Mouse (Mus musculus) forebrain, embryonic 14.5 days (tissue): ENCODE measurements around the gene Aldoart1. TPM values are rescaled to one million over a fixed set of nuclear protein-coding genes. Genes with fewer than 3 reads are reported as not detected.

Experiments used
- ATAC-seq: fragments of 200-750 bp; cut with Nextera tagmentation; 2 replicates; pipeline ENCODE4 v1.8.0; 2017; ENCODE audit warnings: mild to moderate bottlenecking, moderate library complexity
- DNase-seq: peaks from one replicate; pipeline ENCODE4 v3.0.0-alpha.2; 2015; ENCODE audit warnings: low spot score
- H3K27ac ChIP-seq: fragments of 300-500 bp; sonication (generic); 2 replicates; pipeline ENCODE4 v1.5.1; 2014; ENCODE audit warnings: low read depth, mild to moderate bottlenecking, control low read depth, low read length, moderate library complexity
- H3K27me3 ChIP-seq: fragments of 300-500 bp; sonication (generic); replicated peaks from 2 replicates; pipeline ENCODE4 v1.6.1; 2014; ENCODE audit warnings: low read length, control low read depth, mixed read lengths; ENCODE audit not compliant: control insufficient read depth, insufficient read depth
- H3K36me3 ChIP-seq: fragments of 300-500 bp; sonication (generic); 2 replicates; pipeline ENCODE4 v1.6.1; 2014; ENCODE audit warnings: low read length, control low read depth; ENCODE audit not compliant: control insufficient read depth, insufficient read depth
- H3K4me1 ChIP-seq: fragments of 300-500 bp; sonication (generic); 2 replicates; pipeline ENCODE4 v1.6.1; 2014; ENCODE audit warnings: antibody characterized with exemption, low read length, control low read depth; ENCODE audit not compliant: control insufficient read depth, insufficient read depth
- H3K4me2 ChIP-seq: fragments of 300-500 bp; sonication (generic); 2 replicates; pipeline ENCODE4 v1.6.1; 2014; ENCODE audit warnings: mild to moderate bottlenecking, control low read depth, low read length
- H3K4me3 ChIP-seq: fragments of 300-500 bp; sonication (generic); 2 replicates; pipeline ENCODE4 v1.5.1; 2014; ENCODE audit warnings: low read depth, low read length, control low read depth
- H3K9ac ChIP-seq: fragments of 300-500 bp; sonication (generic); 2 replicates; pipeline ENCODE4 v1.6.1; 2014; ENCODE audit warnings: mild to moderate bottlenecking, low read length, control low read depth, moderate library complexity
- H3K9me3 ChIP-seq: fragments of 300-500 bp; sonication (generic); replicated peaks from 2 replicates; pipeline ENCODE4 v1.6.1; 2016; ENCODE audit warnings: low read length, control low read depth, mixed read lengths; ENCODE audit not compliant: control insufficient read depth
- WGBS: fragments of 180-500 bp; shearing (Covaris S2); extraction: QIAGEN DNeasy Blood & Tissue Kit; methylation state at CpG from one replicate; pipeline ENCODE4 v1.1.7; 2014; 5-methylcytosine and 5-hydroxymethylcytosine counted together
- polyA plus RNA-seq: library from polyadenylated mRNA; unstranded; fragments of >200 nt; fragmentation: Nextera tagmentation; extraction: Ambion mirVana; gene quantifications from 2 replicates; pipeline ENCODE4 v1.2.1, GENCODE M21; 2014

Gene Aldoart1
- 0.08 TPM in 1 of 2 replicates, not detected in the other for polyA plus RNA-seq

DNA sequence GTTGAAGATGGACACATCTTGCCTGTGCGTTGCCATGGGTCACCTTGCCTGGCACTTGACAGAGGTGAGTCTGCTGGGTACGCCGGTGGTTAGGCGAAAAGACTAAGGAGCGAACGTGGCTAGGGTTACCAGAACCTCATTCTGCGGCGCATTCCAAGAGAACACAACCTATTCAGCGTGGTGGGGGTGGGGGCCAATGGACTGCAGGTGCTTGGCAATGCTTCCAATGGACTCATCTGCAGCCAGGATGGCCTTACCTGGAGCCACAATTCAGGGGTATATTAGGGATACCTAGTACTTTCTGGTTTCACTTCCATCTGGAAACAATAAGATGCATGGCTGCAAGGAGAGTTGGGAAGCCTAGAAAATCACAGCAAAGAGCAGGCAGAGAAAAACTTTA lies at the start of gene Aldoart1:
Aldoart1 (minus strand) TSS at position 101 of the 400 bp plus-strand sequence.
- H3K27ac ChIP-seq: no peak within 1 kb of the TSS
- H3K36me3 ChIP-seq: no peaks in the 10 kb centered on the region
- H3K9me3 ChIP-seq: no peaks in the 10 kb centered on the region
- no peak within 1 kb of the TSS for H3K9ac ChIP-seq
- no peak within 1 kb of the TSS for H3K4me2 ChIP-seq
- ATAC-seq (no peak), DNase-seq (no peak)
- H3K4me1 ChIP-seq: no peaks in the 10 kb centered on the region
- 93% methylated on average over 9 of the region's 9 CpGs for WGBS
- no peaks in the 10 kb centered on the region for H3K27me3 ChIP-seq
- H3K4me3 ChIP-seq: no peak within 1 kb of the TSS

DNA sequence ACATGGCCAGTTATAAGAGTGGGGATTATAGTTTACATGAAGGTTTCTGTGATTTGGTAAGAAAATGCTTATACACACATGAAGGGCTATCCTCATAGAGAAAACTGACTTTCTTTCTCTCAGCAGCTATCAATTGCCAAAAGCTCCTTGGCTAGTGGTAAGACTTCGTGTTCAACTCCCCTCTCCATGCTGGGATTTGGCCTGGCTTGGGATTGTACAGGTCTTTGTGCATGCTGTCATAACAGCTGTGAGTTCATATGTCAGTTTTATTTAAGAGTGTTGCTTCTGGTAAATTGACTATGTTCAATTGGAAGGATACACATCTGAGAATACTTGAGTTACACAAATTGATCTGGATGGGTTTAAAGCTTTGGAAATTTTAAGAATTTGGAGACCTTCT lies 49.1 kb upstream of the Aldoart1 start:
- H3K4me1 ChIP-seq: no peaks in the 10 kb centered on the region
- H3K27me3 ChIP-seq: no peaks in the 10 kb centered on the region
- 61% methylated on average over 1 of the region's 1 CpGs for WGBS

DNA sequence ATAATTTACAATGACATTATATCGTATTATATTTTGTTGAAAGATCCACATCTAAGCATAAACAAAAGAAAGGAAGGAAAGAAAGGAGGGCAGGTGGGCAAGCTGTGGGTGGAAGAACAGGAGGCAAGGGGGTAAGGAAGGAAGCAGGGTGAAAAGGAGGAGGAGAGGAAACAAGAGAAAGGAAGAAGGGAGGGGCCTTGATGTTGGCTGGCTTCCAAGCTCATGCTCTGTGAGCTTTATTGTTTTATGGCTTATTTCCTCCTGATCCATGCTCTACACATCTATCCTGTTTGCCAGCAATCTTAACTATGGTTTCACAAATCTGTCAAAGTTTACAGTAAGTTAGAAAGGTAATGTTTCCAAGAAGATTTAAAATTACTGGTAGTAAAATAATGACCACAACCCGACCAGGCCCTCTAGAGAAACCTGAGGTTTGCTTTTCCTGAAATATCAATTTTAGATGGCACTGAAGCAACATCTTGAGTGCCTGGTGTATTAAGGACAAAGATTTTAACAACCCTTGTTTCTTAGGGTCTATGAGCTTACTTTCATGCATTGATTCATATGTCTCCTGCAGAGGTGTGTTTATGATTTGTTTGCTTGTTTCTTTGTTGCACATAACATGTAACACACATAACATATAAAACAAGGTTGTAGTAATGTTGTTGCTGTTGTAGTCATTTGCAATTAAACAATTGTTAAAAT lies 13.1 kb upstream of the Aldoart1 start:
- Histone ChIP-seq H3K4me3 (no peak overlapping the region), H3K9ac (no peak overlapping the region)
- 76% methylated on average over 2 of the region's 2 CpGs for WGBS

More for the DNA sequence above, 49.1 kb upstream of the Aldoart1 start:
- DNase-seq: no peak
- no peak overlapping the region for H3K9ac ChIP-seq
- no peak overlapping the region for H3K4me2 ChIP-seq
- H3K9me3 ChIP-seq: no peaks in the 10 kb centered on the region
- H3K4me3 ChIP-seq: no peak overlapping the region
- no peak overlapping the region for H3K27ac ChIP-seq
- no peaks in the 10 kb centered on the region for H3K36me3 ChIP-seq
- no peak for ATAC-seq

DNA sequence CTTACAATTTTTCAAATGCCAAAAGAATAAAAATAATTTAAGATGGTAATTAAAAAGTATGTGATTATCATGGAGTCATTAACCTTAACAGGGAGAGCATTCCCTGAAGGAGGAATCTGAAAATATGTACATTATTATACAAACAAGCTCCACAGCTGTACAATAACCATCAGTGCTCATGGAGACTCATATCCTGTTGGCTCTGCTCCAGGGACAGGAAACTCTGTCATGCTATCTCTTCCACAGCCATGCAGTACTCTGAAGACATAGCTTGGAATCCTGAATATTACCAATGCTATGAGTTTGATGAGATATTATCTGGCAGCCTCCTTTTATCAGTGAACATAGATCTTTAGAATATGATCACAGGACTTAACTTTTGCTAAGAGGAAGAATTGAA lies 8.2 kb downstream of the Aldoart1 start:
- Histone ChIP-seq H3K4me3 (no peak overlapping the region), H3K27me3 (no peaks in the 10 kb centered on the region), H3K9ac (no peak overlapping the region), H3K4me1 (no peaks in the 10 kb centered on the region), H3K27ac (no peak overlapping the region), H3K9me3 (no peaks in the 10 kb centered on the region), H3K4me2 (no peak overlapping the region), H3K36me3 (no peaks in the 10 kb centered on the region)
- DNase-seq (no peak), ATAC-seq (no peak)

More for the DNA sequence above, 13.1 kb upstream of the Aldoart1 start:
- no peaks in the 10 kb centered on the region for H3K4me1 ChIP-seq
- DNase-seq (no peak), ATAC-seq (no peak)
- H3K27me3 ChIP-seq: no peaks in the 10 kb centered on the region
- H3K36me3 ChIP-seq: no peaks in the 10 kb centered on the region
- no peak overlapping the region for H3K27ac ChIP-seq
- no peaks in the 10 kb centered on the region for H3K9me3 ChIP-seq
- no peak overlapping the region for H3K4me2 ChIP-seq

DNA sequence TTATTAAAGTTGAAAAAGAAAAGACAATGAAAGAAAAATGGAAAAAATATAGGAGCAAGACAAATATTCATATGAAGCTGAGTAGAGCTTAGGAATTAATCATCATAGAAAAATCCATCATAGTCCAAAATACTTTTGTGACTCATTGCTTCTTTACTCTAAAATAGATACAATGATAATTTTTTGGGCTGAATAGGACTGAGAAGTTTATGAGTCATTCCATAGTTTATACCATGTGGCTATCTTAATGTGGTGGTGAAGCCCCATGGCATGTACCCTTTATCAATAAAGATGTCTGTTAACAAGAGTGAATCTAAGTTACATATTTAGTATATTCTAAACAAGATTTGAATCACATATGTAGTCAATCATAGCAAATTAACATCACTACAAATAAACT lies 9.4 kb downstream of the Aldoart1 start:
- Histone ChIP-seq H3K27me3 (no peaks in the 10 kb centered on the region), H3K9me3 (no peaks in the 10 kb centered on the region), H3K36me3 (no peaks in the 10 kb centered on the region), H3K4me1 (no peaks in the 10 kb centered on the region), H3K9ac (no peak overlapping the region), H3K27ac (no peak overlapping the region), H3K4me3 (no peak overlapping the region), H3K4me2 (no peak overlapping the region)
- DNase-seq: no peak
- ATAC-seq: no peak

DNA sequence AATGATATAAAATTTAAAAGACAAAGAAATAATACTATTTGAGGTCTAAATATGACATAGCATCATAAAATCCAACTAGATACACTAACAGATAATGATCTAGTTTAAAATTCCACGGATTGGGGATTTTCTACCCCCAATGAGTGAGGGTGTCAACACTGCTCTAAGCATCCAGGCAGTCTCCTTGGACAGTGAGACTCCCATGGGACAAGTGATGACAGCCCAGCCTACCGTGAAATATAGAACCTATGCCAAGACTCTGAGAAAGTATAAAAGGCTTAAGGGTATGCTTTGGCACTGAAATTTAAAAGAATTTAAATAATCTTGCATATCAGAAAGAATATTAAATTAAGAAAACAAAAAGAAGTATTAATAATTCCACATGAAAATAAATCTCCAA lies 16.0 kb downstream of the Aldoart1 start:
- Histone ChIP-seq H3K27me3 (no peaks in the 10 kb centered on the region), H3K4me3 (no peak overlapping the region), H3K27ac (no peak overlapping the region), H3K9me3 (no peaks in the 10 kb centered on the region), H3K4me2 (no peak overlapping the region), H3K4me1 (no peaks in the 10 kb centered on the region), H3K9ac (no peak overlapping the region), H3K36me3 (no peaks in the 10 kb centered on the region)
- DNase-seq (peak; percentile 23), ATAC-seq (no peak)
- 56% methylated on average over 2 of the region's 2 CpGs for WGBS

DNA sequence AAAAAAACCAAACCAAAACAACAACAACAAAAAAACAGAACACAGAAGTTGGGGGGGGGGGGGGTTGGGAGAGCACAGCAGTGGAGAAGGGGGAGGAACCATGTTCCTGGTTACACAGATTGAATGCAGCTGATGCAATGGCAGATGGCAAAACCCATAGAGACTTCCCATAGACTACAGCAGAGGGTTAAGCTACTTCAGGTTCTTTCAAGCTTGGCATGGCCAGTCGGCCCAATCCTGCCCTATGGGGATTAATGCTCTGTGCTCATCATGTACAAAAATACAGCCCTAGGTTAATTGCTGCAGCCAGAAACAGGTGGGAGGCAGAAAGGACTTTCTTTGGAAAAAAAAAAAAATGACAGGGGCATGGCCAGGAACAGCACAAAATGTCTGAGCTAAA lies 17.0 kb downstream of the Aldoart1 start:
- Histone ChIP-seq H3K9me3 (no peaks in the 10 kb centered on the region), H3K9ac (no peak overlapping the region), H3K27ac (no peak overlapping the region), H3K27me3 (no peaks in the 10 kb centered on the region), H3K4me1 (no peaks in the 10 kb centered on the region), H3K4me2 (no peak overlapping the region), H3K4me3 (no peak overlapping the region), H3K36me3 (no peaks in the 10 kb centered on the region)
- ATAC-seq: no peak
- peak; percentile 4 for DNase-seq
- WGBS: 58% methylated on average over 1 of the region's 1 CpGs

DNA sequence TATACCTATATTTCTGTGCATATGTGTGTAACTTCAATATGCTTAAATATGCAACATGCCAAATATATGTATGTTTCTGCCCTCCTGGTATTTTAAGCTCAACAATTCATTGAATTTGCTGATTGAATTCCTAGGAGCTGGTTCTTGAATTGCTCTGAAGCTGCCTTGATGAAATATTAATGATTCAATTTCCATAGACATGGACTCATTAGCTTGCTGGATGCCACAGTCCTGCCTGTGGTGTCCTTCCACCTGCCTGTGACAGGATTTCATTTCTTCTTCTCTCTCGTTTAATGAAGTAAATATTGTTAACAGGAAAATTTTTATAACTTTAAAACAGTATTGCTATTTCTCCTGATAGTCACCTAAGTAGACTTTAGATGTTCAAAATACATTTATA lies 51.6 kb downstream of the Aldoart1 start:
- Histone ChIP-seq H3K4me3 (no peak overlapping the region), H3K9ac (no peak overlapping the region), H3K4me1 (no peaks in the 10 kb centered on the region), H3K36me3 (no peaks in the 10 kb centered on the region), H3K27me3 (no peaks in the 10 kb centered on the region), H3K27ac (no peak overlapping the region), H3K9me3 (no peaks in the 10 kb centered on the region), H3K4me2 (no peak overlapping the region)
- ATAC-seq (no peak), DNase-seq (no peak)
- 90% methylated on average over 1 of the region's 1 CpGs for WGBS
